19 mouse cellular contexts compared by ENCODE assay signal in genomic region chr9:53408953-53409361, GRCm38 (mm10). TPM values are rescaled to one million over a fixed set of nuclear protein-coding genes. Genes with fewer than 3 reads are reported as not detected.
DNase-seq lines count a peak whose midpoint lies in the region; ATAC-seq and TF ChIP-seq lines count a peak whose summit lies in the region.
"Had no signal": no experiment of that assay in that cellular context is flagged by ENCODE, and none has a peak within 500 bp of the region (broad histone marks: within the 10 kb centered on the region; RNA-seq: fewer than 3 reads in every experiment).

No protein-coding gene starts in this region.

- 85% methylated on average over 2 of the region's 2 CpGs for WGBS in liver, embryonic 11.5 days
- WGBS in liver, postnatal 0 days (ENCODE audit: insufficient replicate concordance): 78% methylated on average over 2 of the region's 2 CpGs
- WGBS in liver, embryonic 14.5 days (ENCODE audit: insufficient replicate concordance): 81% methylated on average over 2 of the region's 2 CpGs

- no peak for TF ChIP-seq CTCF in liver, postnatal 0 days (IDR thresholded peaks at IDR 0.05; ENCODE audit: low read depth)
- no peak for TF ChIP-seq CTCF in liver, embryonic 14.5 days (IDR thresholded peaks at IDR 0.05; ENCODE audit: low read depth)

- DNase-seq in liver, embryonic 11.5 days (ENCODE audit: low spot score): no peak
- DNase-seq in liver, postnatal 0 days: no peak
- peak; percentile 26 for DNase-seq in adipocyte (ENCODE audit: low spot score)
- DNase-seq in liver, embryonic 14.5 days (ENCODE audit: low read depth in 3 of 3, low spot score in 3 of 3): no peak
- DNase-seq in lung, postnatal 4 days: peak; percentile 29 to 48
- DNase-seq in heart, postnatal 14 days: no peak
- DNase-seq in layer of hippocampus, adult 11-12 months (ENCODE audit: low spot score): no peak
- DNase-seq: cerebellum, adult 11 months; forebrain, postnatal 0 days; gastrocnemius, postnatal 10 days; heart, postnatal 4 days; right cerebral cortex, postnatal 25 days; thymus, postnatal 14 days had no signal

- no peak overlapping the region for H3K4me2 ChIP-seq in liver, embryonic 11.5 days
- H3K4me2 ChIP-seq in liver, postnatal 0 days (ENCODE audit: low read depth, low read length): no peak overlapping the region
- H3K4me2 ChIP-seq in liver, embryonic 14.5 days (ENCODE audit: low read depth): no peak overlapping the region; the same call in 1 of the 2 replicates
- H3K4me2 ChIP-seq: embryonic facial prominence, embryonic 15.5 days; limb, embryonic 15.5 days; midbrain, embryonic 12.5 days had no signal

- intact Hi-C loops in heart, postnatal 14 days (cut with DNase I): no loop called here

- no peak overlapping the region for H3K9ac ChIP-seq in liver, embryonic 11.5 days (ENCODE audit: low read depth, low read length)
- H3K9ac ChIP-seq in liver, postnatal 0 days (replicated peaks): no peak overlapping the region
- H3K9ac ChIP-seq in liver, embryonic 14.5 days (replicated peaks): no peak overlapping the region
- H3K9ac ChIP-seq: embryonic facial prominence, embryonic 15.5 days; forebrain, postnatal 0 days; limb, embryonic 15.5 days; midbrain, embryonic 12.5 days had no signal

- peaks cover 14% of the 10 kb centered on the region for H3K4me1 ChIP-seq in liver, embryonic 11.5 days (replicated peaks; ENCODE audit: control insufficient read depth, insufficient read depth, low read length)
- peaks cover 6% of the 10 kb centered on the region; the same call in 1 of the 2 replicates for H3K4me1 ChIP-seq in liver, postnatal 0 days (ENCODE audit: insufficient read depth)
- H3K4me1 ChIP-seq in liver, embryonic 14.5 days (replicated peaks; ENCODE audit: control insufficient read depth in 2 of 2, insufficient read depth in 2 of 2, low read length in 1 of 2): peaks cover 18 to 33% of the 10 kb centered on the region in 2 experiments
- H3K4me1 ChIP-seq: limb, embryonic 15.5 days had no signal

- H3K36me3 ChIP-seq in liver, embryonic 11.5 days (ENCODE audit: control insufficient read depth, insufficient read depth, low read length): no peaks in the 10 kb centered on the region
- H3K36me3 ChIP-seq in liver, postnatal 0 days (replicated peaks; ENCODE audit: insufficient read depth, low read length): no peaks in the 10 kb centered on the region
- H3K36me3 ChIP-seq in liver, embryonic 14.5 days (replicated peaks; ENCODE audit: control insufficient read depth, insufficient read depth, low read depth): no peaks in the 10 kb centered on the region
- H3K36me3 ChIP-seq: embryonic facial prominence, embryonic 15.5 days; heart, embryonic 10.5 days; limb, embryonic 15.5 days; midbrain, embryonic 12.5 days had no signal

- H3K27ac ChIP-seq in liver, embryonic 11.5 days (ENCODE audit: low read depth, low read length): peak overlapping the region; percentile 20
- no peak overlapping the region for H3K27ac ChIP-seq in liver, postnatal 0 days (ENCODE audit: low read depth)
- no peak overlapping the region; the same call in 1 of the 2 replicates for H3K27ac ChIP-seq in liver, embryonic 14.5 days
- H3K27ac ChIP-seq: embryonic facial prominence, embryonic 15.5 days; heart, embryonic 10.5 days; limb, embryonic 15.5 days; midbrain, embryonic 12.5 days had no signal

- ATAC-seq in liver, embryonic 11.5 days (replicated peaks; ENCODE audit: low FRiP score): 0 out of 2 replicates have a peak, but pooled peaks have one; percentile 2
- no peak for ATAC-seq in liver, postnatal 0 days
- peak; percentile 14; the same call in 1 of the 2 replicates for ATAC-seq in liver, embryonic 14.5 days (ENCODE audit: insufficient read depth)
- ATAC-seq in megakaryocyte progenitor cell, adult 5-6 weeks (replicated peaks; ENCODE audit: poor library complexity): no peak
- ATAC-seq: forebrain, postnatal 0 days had no signal

- no peaks in the 10 kb centered on the region for H3K9me3 ChIP-seq in liver, embryonic 11.5 days (ENCODE audit: control insufficient read depth, low read length)
- H3K9me3 ChIP-seq in liver, postnatal 0 days (ENCODE audit: low read length): no peaks in the 10 kb centered on the region
- no peaks in the 10 kb centered on the region for H3K9me3 ChIP-seq in liver, embryonic 14.5 days (ENCODE audit: control insufficient read depth, low read length)
- H3K9me3 ChIP-seq: embryonic facial prominence, embryonic 15.5 days; heart, embryonic 10.5 days; limb, embryonic 15.5 days; midbrain, embryonic 12.5 days had no signal

- no peak overlapping the region for H3K4me3 ChIP-seq in liver, embryonic 11.5 days (ENCODE audit: low read depth, low read length)
- H3K4me3 ChIP-seq in liver, postnatal 0 days (ENCODE audit: low read depth, low read length): no peak overlapping the region
- no peak overlapping the region for H3K4me3 ChIP-seq in liver, embryonic 14.5 days (ENCODE audit: insufficient read depth in 1 of 2, low read depth in 2 of 2, low read length in 2 of 2)
- H3K4me3 ChIP-seq: embryonic facial prominence, embryonic 15.5 days; heart, embryonic 10.5 days; limb, embryonic 15.5 days; midbrain, embryonic 12.5 days had no signal

- TF ChIP-seq EP300 in liver, postnatal 0 days (IDR thresholded peaks at IDR 0.05; ENCODE audit: low read depth): no peak
- no peak for TF ChIP-seq EP300 in liver, embryonic 14.5 days (IDR thresholded peaks at IDR 0.05; ENCODE audit: low read depth)

- H3K27me3 ChIP-seq in liver, embryonic 11.5 days (replicated peaks; ENCODE audit: control insufficient read depth, insufficient read depth, low read length): no peaks in the 10 kb centered on the region
- no peaks in the 10 kb centered on the region for H3K27me3 ChIP-seq in liver, postnatal 0 days (ENCODE audit: insufficient read depth, low read length)
- H3K27me3 ChIP-seq in liver, embryonic 14.5 days (ENCODE audit: control insufficient read depth, insufficient read depth, low read length): no peaks in the 10 kb centered on the region
- H3K27me3 ChIP-seq: embryonic facial prominence, embryonic 15.5 days; limb, embryonic 15.5 days; midbrain, embryonic 12.5 days had no signal

RNA-seq across cellular contexts. Expression of gene 4930550C14Rik, which starts 6.8 kb away (rescaled TPM):
- polyA plus RNA-seq in liver, embryonic 11.5 days (2014; fragmentation: Nextera tagmentation; extraction: Ambion mirVana): 0.85 and 1.0 TPM in 2 replicates
- polyA plus RNA-seq in liver, postnatal 0 days (2015; fragmentation: Nextera tagmentation; extraction: Ambion mirVana): 0.78 and 0.89 TPM in 2 replicates
- 0.12 and 0.64 TPM in 2 replicates for polyA plus RNA-seq in liver, embryonic 14.5 days (2012; rRNA removed)
- polyA plus RNA-seq in liver, embryonic 14.5 days (2014; fragmentation: Nextera tagmentation; extraction: Ambion mirVana): 0.86 and 2.4 TPM in 2 replicates
- under 1 TPM; 0.36 to 0.41 TPM for total RNA-seq in heart, postnatal 14 days (2021)
- total RNA-seq in megakaryocyte progenitor cell, adult 5-6 weeks (2015): 0.32 and 0.44 TPM in 2 replicates
- 0.50 TPM in 1 of 2 replicates, not detected in the other for total RNA-seq in megakaryocyte progenitor cell, adult 5-6 weeks (2017)
- total RNA-seq: common myeloid progenitor, adult 5-6 weeks had no signal

RNA-seq across cellular contexts. Expression of gene Kdelc2, which starts 25.1 kb away (rescaled TPM):
- 11.2 and 12.0 TPM in 2 replicates for polyA plus RNA-seq in liver, embryonic 11.5 days (2014; fragmentation: Nextera tagmentation; extraction: Ambion mirVana)
- 2.6 and 2.7 TPM in 2 replicates for polyA plus RNA-seq in liver, postnatal 0 days (2015; fragmentation: Nextera tagmentation; extraction: Ambion mirVana)
- 0.96 and 1.5 TPM in 2 replicates for polyA plus RNA-seq in liver, embryonic 14.5 days (2012; rRNA removed)
- 2.3 and 3.0 TPM in 2 replicates for polyA plus RNA-seq in liver, embryonic 14.5 days (2014; fragmentation: Nextera tagmentation; extraction: Ambion mirVana)
- 10 to 100 TPM; 10.9 to 12.3 TPM for total RNA-seq in heart, postnatal 14 days (2021)
- total RNA-seq in megakaryocyte progenitor cell, adult 5-6 weeks (2015): 6.9 and 8.1 TPM in 2 replicates
- 10.5 and 12.4 TPM in 2 replicates for total RNA-seq in megakaryocyte progenitor cell, adult 5-6 weeks (2017)

Comparison
In these comparisons a context has a peak if more than half of its experiments do, and no peak if none do; other contexts are left out.
1. ATAC-seq: peak in liver, embryonic 11.5 days (single experiment) and liver, embryonic 14.5 days (single experiment); none in liver, postnatal 0 days (single experiment) and megakaryocyte progenitor cell, adult 5-6 weeks (single experiment).
2. DNase-seq: peak in adipocyte (single experiment) and lung, postnatal 4 days (2 of 2); none in liver, embryonic 11.5 days (single experiment), liver, postnatal 0 days (single experiment), liver, embryonic 14.5 days (0 of 3), heart, postnatal 14 days (0 of 2) and layer of hippocampus, adult 11-12 months (single experiment).